Mouse (Mus musculus): ENCODE results near the gene Iqcf4. TPM values are rescaled to one million over a fixed set of nuclear protein-coding genes. Genes with fewer than 3 reads are reported as not detected.

Iqcf4 gene
- polyA plus RNA-seq (2014; fragmentation: Nextera tagmentation; extraction: Ambion mirVana): not detected in 2 replicates

DNA sequence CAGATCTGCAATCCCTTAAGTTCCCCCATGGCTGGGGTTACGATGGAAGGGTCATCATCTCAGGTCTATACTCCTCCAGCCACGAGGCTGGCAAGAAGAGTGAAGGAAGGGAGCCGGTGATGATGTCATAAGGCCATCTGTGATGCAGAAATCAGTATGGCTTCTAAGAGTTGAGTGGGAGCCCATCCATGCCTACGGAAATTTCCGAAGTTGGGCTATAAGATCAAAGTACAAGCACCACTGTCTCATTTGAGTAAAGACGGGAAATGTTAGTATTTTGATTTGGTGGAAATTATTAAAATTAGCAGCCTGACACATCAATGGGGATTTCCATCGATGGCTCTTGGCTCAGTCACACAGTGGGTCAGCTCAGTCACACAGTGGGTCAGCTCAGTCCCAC lies at the start of gene Iqcf4:
Iqcf4 (minus strand) TSS at position 101 of the 400 bp plus-strand sequence.
- Histone ChIP-seq H3K4me1 (replicated peaks; ENCODE audit: control insufficient read depth, insufficient read depth, low read length) (no peaks in the 10 kb centered on the region), H3K36me3 (ENCODE audit: control insufficient read depth, insufficient read depth, low read length) (no peaks in the 10 kb centered on the region), H3K4me3 (ENCODE audit: low read depth, low read length) (no peak within 1 kb of the TSS), H3K27ac (ENCODE audit: low read depth) (no peak within 1 kb of the TSS), H3K4me2 (ENCODE audit: low read length) (no peak within 1 kb of the TSS), H3K27me3 (replicated peaks; ENCODE audit: control insufficient read depth, insufficient read depth, low read length) (no peaks in the 10 kb centered on the region), H3K9ac (ENCODE audit: low read length) (no peak within 1 kb of the TSS), H3K9me3 (ENCODE audit: control insufficient read depth, low read length) (no peaks in the 10 kb centered on the region)
- 89% methylated on average over 7 of the region's 7 CpGs for WGBS
- no peak for ATAC-seq (replicated peaks; ENCODE audit: low FRiP score, low TSS enrichment, low read depth)
- no peak for DNase-seq (ENCODE audit: low spot score)

DNA sequence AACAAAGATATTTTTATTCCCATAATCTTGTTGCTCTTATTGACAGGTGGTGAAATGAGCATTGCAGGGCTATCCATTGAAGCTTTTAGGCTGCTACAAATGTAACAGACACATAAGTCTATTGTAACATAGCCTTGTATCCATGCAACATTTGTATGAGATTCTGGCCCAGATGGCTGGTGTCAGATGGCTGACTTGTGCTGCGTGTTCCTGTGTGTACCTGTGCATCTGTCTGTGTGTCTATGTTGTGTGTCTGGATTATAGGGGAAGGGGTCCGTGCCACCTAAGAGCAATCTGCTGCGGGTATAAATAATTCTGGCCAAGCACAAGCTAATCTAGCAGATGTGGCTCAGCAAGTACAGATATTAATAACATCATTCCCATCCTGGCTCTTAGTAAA lies 46.7 kb upstream of the Iqcf4 start:
- DNase-seq (ENCODE audit: low spot score): no peak
- 81% methylated on average over 3 of the region's 3 CpGs for WGBS

GRCm38 (mm10) chr9:106616306-106616705 lies 45.5 kb upstream of the Iqcf4 start:
- Histone ChIP-seq H3K27ac (ENCODE audit: low read depth) (no peak overlapping the region), H3K4me3 (ENCODE audit: low read depth, low read length) (no peak overlapping the region), H3K4me1 (replicated peaks; ENCODE audit: control insufficient read depth, insufficient read depth, low read length) (no peaks in the 10 kb centered on the region), H3K36me3 (ENCODE audit: control insufficient read depth, insufficient read depth, low read length) (no peaks in the 10 kb centered on the region), H3K4me2 (ENCODE audit: low read length) (no peak overlapping the region), H3K9me3 (ENCODE audit: control insufficient read depth, low read length) (peaks cover 5% of the 10 kb centered on the region; the same call in 1 of the 2 replicates), H3K27me3 (replicated peaks; ENCODE audit: control insufficient read depth, insufficient read depth, low read length) (no peaks in the 10 kb centered on the region), H3K9ac (ENCODE audit: low read length) (no peak overlapping the region)
- DNase-seq (ENCODE audit: low spot score): no peak
- no peak for ATAC-seq (replicated peaks; ENCODE audit: low FRiP score, low TSS enrichment, low read depth)
- WGBS: 81% methylated on average over 9 of the region's 9 CpGs

More for the DNA sequence above, 46.7 kb upstream of the Iqcf4 start:
- Histone ChIP-seq H3K27ac (ENCODE audit: low read depth) (no peak overlapping the region), H3K4me3 (ENCODE audit: low read depth, low read length) (no peak overlapping the region), H3K27me3 (replicated peaks; ENCODE audit: control insufficient read depth, insufficient read depth, low read length) (no peaks in the 10 kb centered on the region), H3K4me2 (ENCODE audit: low read length) (no peak overlapping the region), H3K9me3 (ENCODE audit: control insufficient read depth, low read length) (peaks cover 5% of the 10 kb centered on the region; the same call in 1 of the 2 replicates), H3K36me3 (ENCODE audit: control insufficient read depth, insufficient read depth, low read length) (no peaks in the 10 kb centered on the region), H3K9ac (ENCODE audit: low read length) (no peak overlapping the region), H3K4me1 (replicated peaks; ENCODE audit: control insufficient read depth, insufficient read depth, low read length) (no peaks in the 10 kb centered on the region)
- no peak for ATAC-seq (replicated peaks; ENCODE audit: low FRiP score, low TSS enrichment, low read depth)

DNA sequence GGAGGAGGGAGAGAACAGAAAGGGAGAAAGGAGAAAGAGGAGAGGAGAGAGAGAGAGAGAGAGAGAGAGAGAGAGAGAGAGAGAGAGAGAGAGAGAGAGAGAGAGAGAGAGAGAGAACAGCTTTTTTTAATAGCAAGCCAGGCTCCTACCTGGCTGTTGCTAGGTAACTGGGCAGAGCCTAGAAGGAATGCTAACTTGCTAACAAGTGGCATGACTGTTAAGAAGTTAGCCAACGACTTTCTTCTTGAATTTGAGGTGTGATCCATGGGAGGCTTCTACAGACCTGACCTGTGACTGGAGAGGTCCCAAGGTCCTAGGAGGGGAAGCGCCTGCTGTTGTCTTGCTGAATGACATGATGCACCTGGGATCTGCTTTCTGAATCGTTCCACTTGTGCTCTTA lies 43.8 kb upstream of the Iqcf4 start:
- peaks cover 5% of the 10 kb centered on the region; the same call in 1 of the 2 replicates for H3K9me3 ChIP-seq (ENCODE audit: control insufficient read depth, low read length)
- no peaks in the 10 kb centered on the region for H3K36me3 ChIP-seq (ENCODE audit: control insufficient read depth, insufficient read depth, low read length)
- no peaks in the 10 kb centered on the region for H3K27me3 ChIP-seq (replicated peaks; ENCODE audit: control insufficient read depth, insufficient read depth, low read length)
- 41% methylated on average over 3 of the region's 3 CpGs for WGBS
- no peak overlapping the region for H3K9ac ChIP-seq (ENCODE audit: low read length)
- DNase-seq (ENCODE audit: low spot score) (no peak), ATAC-seq (replicated peaks; ENCODE audit: low FRiP score, low TSS enrichment, low read depth) (no peak)
- no peak overlapping the region for H3K4me2 ChIP-seq (ENCODE audit: low read length)
- H3K4me3 ChIP-seq (ENCODE audit: low read depth, low read length): no peak overlapping the region
- no peak overlapping the region for H3K27ac ChIP-seq (ENCODE audit: low read depth)
- H3K4me1 ChIP-seq (replicated peaks; ENCODE audit: control insufficient read depth, insufficient read depth, low read length): no peaks in the 10 kb centered on the region

- DNase-seq (ENCODE audit: low spot score) (no peak), ATAC-seq (replicated peaks; ENCODE audit: low FRiP score, low TSS enrichment, low read depth) (no peak)
- H3K9ac ChIP-seq (ENCODE audit: low read length): no peak overlapping the region
- H3K36me3 ChIP-seq (ENCODE audit: control insufficient read depth, insufficient read depth, low read length): no peaks in the 10 kb centered on the region
- H3K9me3 ChIP-seq (ENCODE audit: control insufficient read depth, low read length): no peaks in the 10 kb centered on the region
- H3K27me3 ChIP-seq (replicated peaks; ENCODE audit: control insufficient read depth, insufficient read depth, low read length): no peaks in the 10 kb centered on the region
- no peak overlapping the region for H3K4me3 ChIP-seq (ENCODE audit: low read depth, low read length)
- H3K4me1 ChIP-seq (replicated peaks; ENCODE audit: control insufficient read depth, insufficient read depth, low read length): no peaks in the 10 kb centered on the region
- 69% methylated on average over 2 of the region's 2 CpGs for WGBS
- H3K4me2 ChIP-seq (ENCODE audit: low read length): no peak overlapping the region
- no peak overlapping the region for H3K27ac ChIP-seq (ENCODE audit: low read depth)
Observed at GRCm38 (mm10) chr9:106613951-106614350, 43.2 kb upstream of the Iqcf4 start.

DNA sequence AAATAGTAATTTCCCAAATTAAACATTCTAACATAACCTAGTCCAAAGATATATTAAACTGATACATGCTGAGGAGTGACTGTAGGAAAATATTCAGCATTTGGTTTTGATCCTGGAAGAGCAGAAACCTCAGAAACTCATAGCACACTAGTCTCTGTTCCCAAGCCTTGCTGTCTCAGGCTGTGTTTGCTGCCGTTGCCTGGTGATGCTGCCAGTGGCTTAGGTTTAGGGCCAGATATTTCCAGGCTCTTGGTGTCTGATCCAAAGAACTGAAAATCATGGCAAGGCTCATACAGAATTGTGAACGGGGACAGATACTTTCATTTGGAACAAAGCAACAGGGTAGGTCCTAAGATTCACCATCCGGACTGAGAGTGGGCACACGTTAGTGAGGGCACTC lies 39.9 kb upstream of the Iqcf4 start:
- Histone ChIP-seq H3K4me1 (replicated peaks; ENCODE audit: control insufficient read depth, insufficient read depth, low read length) (no peaks in the 10 kb centered on the region), H3K4me2 (ENCODE audit: low read length) (no peak overlapping the region), H3K9ac (ENCODE audit: low read length) (no peak overlapping the region), H3K36me3 (ENCODE audit: control insufficient read depth, insufficient read depth, low read length) (no peaks in the 10 kb centered on the region), H3K27me3 (replicated peaks; ENCODE audit: control insufficient read depth, insufficient read depth, low read length) (no peaks in the 10 kb centered on the region), H3K27ac (ENCODE audit: low read depth) (no peak overlapping the region), H3K4me3 (ENCODE audit: low read depth, low read length) (no peak overlapping the region), H3K9me3 (ENCODE audit: control insufficient read depth, low read length) (no peaks in the 10 kb centered on the region)
- DNase-seq (ENCODE audit: low spot score): no peak
- ATAC-seq (replicated peaks; ENCODE audit: low FRiP score, low TSS enrichment, low read depth): no peak
- WGBS: 83% methylated on average over 4 of the region's 4 CpGs

DNA sequence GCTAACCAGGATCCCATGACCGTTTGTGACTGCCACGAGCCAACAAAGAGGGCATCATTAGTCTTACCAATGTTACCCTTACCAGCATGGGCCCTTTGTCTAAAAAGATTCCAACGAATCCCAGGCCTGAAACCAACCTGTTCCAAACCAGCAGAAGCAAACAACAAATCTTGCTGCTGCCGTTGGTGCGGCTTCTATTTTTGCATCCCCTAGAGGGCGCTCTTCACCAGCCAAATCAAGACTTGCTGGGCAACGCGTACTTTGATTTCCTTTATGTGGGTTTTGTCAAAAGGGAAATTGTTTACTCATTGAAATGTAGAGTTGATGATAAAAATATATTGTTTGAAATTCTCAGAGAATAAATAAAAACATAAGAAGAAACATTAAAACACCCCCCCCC lies 29.8 kb upstream of the Iqcf4 start:
- DNase-seq (ENCODE audit: low spot score): peak; percentile 66
- WGBS: 28% methylated on average over 8 of the region's 8 CpGs
- no peak overlapping the region for H3K4me3 ChIP-seq (ENCODE audit: low read depth, low read length)
- no peak overlapping the region for H3K27ac ChIP-seq (ENCODE audit: low read depth)
- no peak overlapping the region for H3K9ac ChIP-seq (ENCODE audit: low read length)
- H3K9me3 ChIP-seq (ENCODE audit: control insufficient read depth, low read length): no peaks in the 10 kb centered on the region
- H3K36me3 ChIP-seq (ENCODE audit: control insufficient read depth, insufficient read depth, low read length): no peaks in the 10 kb centered on the region
- H3K27me3 ChIP-seq (replicated peaks; ENCODE audit: control insufficient read depth, insufficient read depth, low read length): no peaks in the 10 kb centered on the region
- no peak overlapping the region for H3K4me2 ChIP-seq (ENCODE audit: low read length)
- H3K4me1 ChIP-seq (replicated peaks; ENCODE audit: control insufficient read depth, insufficient read depth, low read length): no peaks in the 10 kb centered on the region
- ATAC-seq (replicated peaks; ENCODE audit: low FRiP score, low TSS enrichment, low read depth): no peak

DNA sequence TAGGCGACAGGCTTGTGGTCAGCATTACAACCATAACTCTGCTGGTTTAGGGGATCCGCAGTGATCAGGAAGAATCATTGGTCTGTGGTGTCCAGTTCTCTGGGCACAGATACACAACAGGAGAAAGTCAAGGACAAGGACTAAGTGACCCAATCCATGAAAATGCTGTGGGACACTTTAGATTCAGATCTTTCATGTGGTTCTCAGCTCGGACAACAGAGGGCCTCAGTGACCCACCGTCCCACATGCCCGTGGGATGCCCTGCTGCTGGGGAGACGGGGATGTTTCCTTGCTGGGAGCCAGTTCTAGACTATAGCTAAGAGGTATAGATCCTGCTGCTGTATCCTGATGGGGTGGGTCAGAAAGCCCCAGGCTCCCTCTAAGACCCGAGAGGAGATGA lies 27.7 kb upstream of the Iqcf4 start:
- Histone ChIP-seq H3K4me1 (replicated peaks; ENCODE audit: control insufficient read depth, insufficient read depth, low read length) (no peaks in the 10 kb centered on the region), H3K9me3 (ENCODE audit: control insufficient read depth, low read length) (no peaks in the 10 kb centered on the region), H3K27ac (ENCODE audit: low read depth) (no peak overlapping the region), H3K9ac (ENCODE audit: low read length) (no peak overlapping the region), H3K4me2 (ENCODE audit: low read length) (no peak overlapping the region), H3K4me3 (ENCODE audit: low read depth, low read length) (no peak overlapping the region), H3K36me3 (ENCODE audit: control insufficient read depth, insufficient read depth, low read length) (no peaks in the 10 kb centered on the region), H3K27me3 (replicated peaks; ENCODE audit: control insufficient read depth, insufficient read depth, low read length) (no peaks in the 10 kb centered on the region)
- DNase-seq (ENCODE audit: low spot score): no peak
- 35% methylated on average over 7 of the region's 7 CpGs for WGBS
- ATAC-seq (replicated peaks; ENCODE audit: low FRiP score, low TSS enrichment, low read depth): no peak

DNA sequence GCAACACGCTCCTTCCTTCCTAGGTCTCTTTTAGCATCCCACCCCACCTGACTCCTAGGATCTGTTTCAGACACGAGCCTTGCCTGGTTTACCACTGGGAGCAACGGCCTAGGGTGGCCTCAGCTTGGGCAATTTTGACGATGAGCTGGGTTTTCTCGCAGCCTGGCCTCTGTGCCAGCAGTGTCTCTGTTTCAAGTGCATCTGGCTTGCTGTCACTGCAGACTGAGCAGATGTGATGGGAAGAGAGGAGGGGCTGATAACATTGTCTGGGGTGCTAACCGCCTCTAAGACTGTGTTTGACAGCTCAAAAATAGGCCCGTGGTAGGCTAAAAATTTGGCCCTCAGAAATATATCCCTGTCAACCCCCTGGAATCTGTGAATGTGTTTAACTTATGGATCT lies 25.0 kb upstream of the Iqcf4 start:
- Histone ChIP-seq H3K4me3 (ENCODE audit: low read depth, low read length) (no peak overlapping the region), H3K4me2 (ENCODE audit: low read length) (no peak overlapping the region), H3K4me1 (replicated peaks; ENCODE audit: control insufficient read depth, insufficient read depth, low read length) (no peaks in the 10 kb centered on the region), H3K9me3 (ENCODE audit: control insufficient read depth, low read length) (no peaks in the 10 kb centered on the region), H3K27ac (ENCODE audit: low read depth) (no peak overlapping the region), H3K27me3 (replicated peaks; ENCODE audit: control insufficient read depth, insufficient read depth, low read length) (no peaks in the 10 kb centered on the region), H3K36me3 (ENCODE audit: control insufficient read depth, insufficient read depth, low read length) (no peaks in the 10 kb centered on the region), H3K9ac (ENCODE audit: low read length) (no peak overlapping the region)
- no peak for ATAC-seq (replicated peaks; ENCODE audit: low FRiP score, low TSS enrichment, low read depth)
- DNase-seq (ENCODE audit: low spot score): no peak
- WGBS: 68% methylated on average over 7 of the region's 7 CpGs
